Mouse (Mus musculus): ENCODE data around the gene Dph1.

GRCm38 (mm10) chr11:75224062-75224461 lies 33.0 kb upstream of the Dph1 start:
- TF ChIP-seq CTCF (IDR thresholded peaks at IDR 0.05; ENCODE audit: borderline replicate concordance, extremely low read depth, insufficient read depth, insufficient read length) (no peak), POLR2A (IDR thresholded peaks at IDR 0.05; ENCODE audit: borderline replicate concordance, extremely low read depth, insufficient read depth, insufficient read length, poor library complexity, severe bottlenecking) (no peak)
